Mouse (Mus musculus): ENCODE data around the gene Wfdc3. TPM values are rescaled to one million over a fixed set of nuclear protein-coding genes. Genes with fewer than 3 reads are reported as not detected.

Gene Wfdc3
- polyA plus RNA-seq, 1 experiment from 2014 or later, result 1.1 TPM

DNA sequence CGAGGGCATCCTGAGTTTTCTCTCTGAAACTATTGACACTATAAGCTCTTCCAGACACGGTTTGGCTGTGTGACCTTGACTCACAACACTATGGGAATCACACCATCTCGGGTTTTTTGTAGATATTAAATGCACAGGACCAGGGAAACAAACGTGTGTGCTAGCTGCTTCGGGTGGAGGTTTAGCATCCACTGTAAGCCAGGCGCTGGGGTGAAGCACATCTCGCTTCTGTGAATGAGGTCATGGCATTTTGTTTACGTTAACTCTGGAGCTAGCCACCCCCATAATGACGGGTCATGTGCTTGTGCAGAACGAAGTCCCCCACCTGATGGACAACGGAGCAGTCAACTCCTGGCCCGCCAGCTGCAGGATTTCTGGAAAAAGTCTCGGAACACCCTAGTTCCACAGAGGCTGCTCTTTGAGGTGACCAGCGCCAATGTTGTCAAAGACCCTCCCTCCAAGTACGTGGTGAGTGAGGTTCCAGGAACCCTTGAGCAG is 40.7 kb upstream of the Wfdc3 start:
- H3K9me3 ChIP-seq (ENCODE audit: low read length), result no peaks in the 10 kb centered on the region
- no peak; the same call in none of the 2 replicates for ATAC-seq (ENCODE audit: low FRiP score, low TSS enrichment)
- peak overlapping the region; percentile 85 for H3K9ac ChIP-seq (replicated peaks; ENCODE audit: low read length)
- peak overlapping the region; percentile 88 for H3K4me2 ChIP-seq (replicated peaks; ENCODE audit: low read depth, low read length)
- peak overlapping the region; percentile 69 for H3K4me3 ChIP-seq (ENCODE audit: low read length)
- 7% methylated on average over 15 of the region's 15 CpGs for WGBS
- H3K27me3 ChIP-seq (ENCODE audit: insufficient read depth, low read length), result no peaks in the 10 kb centered on the region
- H3K27ac ChIP-seq (ENCODE audit: low read length), result peak overlapping the region; percentile 91; the same call in 1 of the 2 replicates
- peaks cover 6% of the 10 kb centered on the region; the same call in 1 of the 2 replicates for H3K36me3 ChIP-seq (ENCODE audit: insufficient read depth, low read length)
- peaks cover 25% of the 10 kb centered on the region for H3K4me1 ChIP-seq (ENCODE audit: insufficient read depth, low read length)

DNA sequence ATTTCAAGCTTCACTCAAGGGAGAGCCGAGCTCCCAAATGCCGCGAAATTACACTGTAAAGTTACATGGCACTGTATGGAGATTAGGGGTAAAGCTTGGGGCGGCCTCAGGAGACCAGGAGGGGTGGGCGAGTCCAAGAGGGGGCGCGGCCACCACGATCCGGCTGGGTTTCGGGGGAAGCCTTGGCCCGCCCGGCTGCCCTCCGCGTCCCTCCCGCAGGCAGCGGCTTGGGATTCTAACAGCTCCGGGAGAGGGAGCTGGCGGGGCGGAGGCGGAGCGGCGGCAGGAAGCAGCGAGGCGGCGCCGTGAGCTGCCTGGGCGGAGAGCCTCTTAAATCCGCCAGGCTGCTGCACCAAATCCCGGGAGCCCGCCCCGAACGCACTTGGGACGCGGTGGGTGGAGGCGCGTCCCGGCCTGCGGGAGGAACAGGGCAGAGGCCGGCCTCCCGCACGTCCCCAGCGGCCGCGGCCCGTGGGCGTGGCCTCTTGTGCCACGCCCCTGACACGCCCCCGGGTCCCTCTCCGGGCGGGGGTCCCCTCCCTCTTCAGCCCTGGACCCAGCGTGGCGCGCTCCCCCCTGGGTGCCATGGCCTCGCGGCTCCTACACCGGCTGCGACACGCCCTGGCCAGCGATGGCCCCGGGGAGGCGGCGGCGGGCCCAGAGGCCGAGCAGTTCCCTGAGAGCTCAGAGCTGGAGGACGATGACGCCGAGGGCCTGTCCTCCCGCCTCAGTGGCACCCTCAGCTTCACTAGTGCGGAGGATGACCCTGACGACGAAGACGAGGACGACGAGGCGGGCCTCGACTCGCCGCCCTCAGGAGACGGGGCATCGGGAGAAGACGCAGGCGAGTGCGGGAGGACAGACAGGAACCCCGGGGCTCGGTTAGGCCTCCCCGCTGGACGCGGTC is 40.0 kb upstream of the Wfdc3 start, which contains the start of gene Snx21:
Gene Snx21 (plus strand): TSS at position 343 of the 907 bp plus-strand sequence.
- peak; percentile 94 for ATAC-seq (ENCODE audit: low FRiP score, low TSS enrichment)
- peak within 1 kb of the TSS; percentile 91 for H3K27ac ChIP-seq (ENCODE audit: low read length)
- H3K4me1 ChIP-seq (ENCODE audit: insufficient read depth, low read length), result peaks cover 25% of the 10 kb centered on the region
- H3K9ac ChIP-seq (replicated peaks; ENCODE audit: low read length), result peak within 1 kb of the TSS; percentile 85
- no peaks in the 10 kb centered on the region for H3K9me3 ChIP-seq (ENCODE audit: low read length)
- peak within 1 kb of the TSS; percentile 69 for H3K4me3 ChIP-seq (ENCODE audit: low read length)
- whole genome bisulfite sequencing, result under 1% methylated on average over 80 of the region's 89 CpGs
- H3K27me3 ChIP-seq (ENCODE audit: insufficient read depth, low read length), result no peaks in the 10 kb centered on the region
- peaks cover 3% of the 10 kb centered on the region; the same call in 1 of the 2 replicates for H3K36me3 ChIP-seq (ENCODE audit: insufficient read depth, low read length)
- H3K4me2 ChIP-seq (replicated peaks; ENCODE audit: low read depth, low read length), result peak within 1 kb of the TSS; percentile 88

DNA sequence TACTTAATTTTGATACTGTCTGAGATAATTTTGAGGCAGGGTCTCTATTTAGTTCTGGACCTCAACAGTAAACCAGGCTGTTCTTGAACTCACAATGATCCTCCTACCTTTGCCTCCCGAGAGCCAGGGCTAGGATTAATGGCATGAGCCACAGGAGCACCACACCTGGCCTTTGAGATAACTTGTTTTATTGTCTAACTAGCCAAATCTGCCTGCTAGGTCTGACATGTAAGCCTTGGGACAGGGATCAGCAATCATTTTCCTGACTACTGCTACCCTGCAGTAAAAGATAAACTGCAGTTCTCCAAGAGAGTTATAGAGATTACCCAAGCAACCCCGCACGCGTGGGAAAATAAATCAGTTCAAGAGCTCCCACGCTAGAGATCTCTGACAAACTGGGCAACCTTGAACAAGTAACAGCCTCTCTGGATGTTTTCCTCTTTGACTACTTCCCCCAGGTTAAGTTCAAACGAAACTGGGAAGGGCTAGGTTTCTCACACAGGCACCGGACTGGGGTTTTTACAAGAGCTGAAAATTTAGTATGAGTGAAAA is 39.2 kb upstream of the Wfdc3 start:
- H3K27me3 ChIP-seq (ENCODE audit: insufficient read depth, low read length), result no peaks in the 10 kb centered on the region
- 3% methylated on average over 7 of the region's 7 CpGs for WGBS
- peaks cover 25% of the 10 kb centered on the region for H3K4me1 ChIP-seq (ENCODE audit: insufficient read depth, low read length)
- H3K9me3 ChIP-seq (ENCODE audit: low read length), result no peaks in the 10 kb centered on the region
- peak overlapping the region; percentile 91 for H3K27ac ChIP-seq (ENCODE audit: low read length)
- H3K9ac ChIP-seq (replicated peaks; ENCODE audit: low read length), result peak overlapping the region; percentile 85
- H3K36me3 ChIP-seq (ENCODE audit: insufficient read depth, low read length), result peaks cover 3% of the 10 kb centered on the region; the same call in 1 of the 2 replicates
- ATAC-seq (ENCODE audit: low FRiP score, low TSS enrichment), result no peak
- H3K4me2 ChIP-seq (replicated peaks; ENCODE audit: low read depth, low read length), result peak overlapping the region; percentile 88
- H3K4me3 ChIP-seq (ENCODE audit: low read length), result peak overlapping the region; percentile 69

DNA sequence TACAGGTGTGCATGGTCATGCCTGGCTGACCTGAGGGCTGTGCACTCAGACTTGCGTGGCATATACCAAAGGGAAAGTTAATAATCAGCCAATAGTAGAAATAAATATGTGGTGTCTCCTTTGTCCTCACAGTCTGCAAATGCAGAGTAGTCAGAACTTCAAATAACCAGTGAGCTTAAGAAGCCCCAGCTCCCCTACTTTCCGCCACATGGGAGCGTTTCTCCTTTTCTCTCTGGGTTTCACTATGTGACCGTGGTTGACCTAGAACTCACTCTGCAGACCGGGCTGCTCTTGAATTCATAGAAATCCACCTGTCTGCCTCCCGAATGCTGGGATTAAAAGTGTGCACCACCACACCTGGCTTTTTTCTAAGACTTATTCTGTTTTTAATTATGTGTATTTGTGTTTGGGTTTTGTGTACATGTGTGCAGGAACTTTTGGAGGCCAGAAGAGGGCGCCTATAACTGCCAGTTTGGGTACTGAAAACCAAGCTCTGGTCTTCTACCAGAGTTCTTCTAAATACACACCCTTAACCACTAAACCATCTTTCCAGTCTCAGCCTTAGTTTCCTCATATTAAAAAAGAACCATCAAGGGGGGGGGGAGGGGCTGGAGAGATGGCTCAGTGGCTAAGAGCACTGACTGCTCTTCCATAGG is 38.3 kb upstream of the Wfdc3 start:
- no peak for ATAC-seq (ENCODE audit: low FRiP score, low TSS enrichment)
- Histone ChIP-seq H3K4me3 (ENCODE audit: low read length) (no peak overlapping the region), H3K4me2 (replicated peaks; ENCODE audit: low read depth, low read length) (no peak overlapping the region), H3K9me3 (ENCODE audit: low read length) (no peaks in the 10 kb centered on the region), H3K27ac (ENCODE audit: low read length) (no peak overlapping the region), H3K9ac (replicated peaks; ENCODE audit: low read length) (no peak overlapping the region), H3K36me3 (ENCODE audit: insufficient read depth, low read length) (peaks cover 1% of the 10 kb centered on the region; the same call in 1 of the 2 replicates), H3K27me3 (ENCODE audit: insufficient read depth, low read length) (no peaks in the 10 kb centered on the region), H3K4me1 (ENCODE audit: insufficient read depth, low read length) (peaks cover 25% of the 10 kb centered on the region)
- 66% methylated on average over 7 of the region's 7 CpGs for WGBS

DNA sequence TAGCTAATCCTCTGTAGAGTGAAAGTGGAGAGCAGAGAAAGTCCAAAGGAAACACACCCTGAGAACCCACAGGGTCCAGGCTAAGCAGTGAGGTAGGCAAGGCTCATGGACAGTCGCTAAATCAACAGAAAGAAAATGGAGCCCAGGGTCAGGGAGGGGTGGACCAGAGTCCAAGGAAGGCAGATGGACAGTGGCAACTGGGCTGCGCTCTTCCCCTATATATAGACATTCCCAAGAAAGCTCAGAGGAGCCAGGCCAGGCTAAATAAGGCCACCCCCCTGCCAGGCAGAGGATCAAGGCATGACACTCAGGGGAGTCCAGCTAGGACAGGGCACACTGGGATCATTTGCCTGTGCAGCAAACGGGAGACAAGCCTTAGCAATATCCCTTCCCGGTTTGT is 36.1 kb upstream of the Wfdc3 start:
- H3K27me3 ChIP-seq (ENCODE audit: insufficient read depth, low read length), result no peaks in the 10 kb centered on the region
- no peaks in the 10 kb centered on the region for H3K36me3 ChIP-seq (ENCODE audit: insufficient read depth, low read length)
- H3K4me1 ChIP-seq (ENCODE audit: insufficient read depth, low read length), result peaks cover 15% of the 10 kb centered on the region
- no peaks in the 10 kb centered on the region for H3K9me3 ChIP-seq (ENCODE audit: low read length)
- WGBS, result 62% methylated on average over 4 of the region's 4 CpGs
- H3K4me3 ChIP-seq (ENCODE audit: low read length), result no peak overlapping the region
- H3K9ac ChIP-seq (replicated peaks; ENCODE audit: low read length), result no peak overlapping the region
- no peak for ATAC-seq (ENCODE audit: low FRiP score, low TSS enrichment)
- H3K27ac ChIP-seq (ENCODE audit: low read length), result no peak overlapping the region
- H3K4me2 ChIP-seq (replicated peaks; ENCODE audit: low read depth, low read length), result no peak overlapping the region

DNA sequence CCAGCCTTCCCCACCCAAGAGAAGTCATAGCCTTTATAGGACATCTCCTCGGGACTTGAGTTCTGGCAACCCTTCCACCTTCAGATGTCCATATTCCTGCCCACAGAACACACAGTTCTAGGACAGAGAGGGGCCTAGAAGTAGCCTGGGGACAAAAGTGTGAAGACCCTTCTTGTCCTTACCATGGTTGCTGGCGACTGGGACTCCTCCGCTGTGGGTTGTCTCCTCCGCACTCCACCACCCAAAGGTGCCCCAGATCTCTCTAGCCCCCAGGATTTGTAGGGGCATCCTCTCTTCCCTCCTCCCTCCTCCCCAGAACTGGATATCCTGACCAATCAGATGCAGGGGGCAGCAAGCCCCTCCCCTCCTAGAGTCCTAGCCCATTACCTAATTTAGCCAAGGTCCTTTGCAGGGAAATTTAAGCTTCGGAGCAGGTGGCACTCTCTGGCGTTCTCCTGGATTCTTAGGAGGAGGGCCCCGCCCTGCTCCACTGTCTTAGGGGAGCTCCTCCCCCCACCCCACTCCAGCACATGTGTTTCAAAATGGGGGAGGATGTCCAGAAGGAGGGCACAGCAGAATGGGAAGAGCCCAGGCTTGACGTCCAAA is 33.9 kb upstream of the Wfdc3 start, which contains the start of gene Tnnc2:
Gene Tnnc2 (minus strand): TSS at position 487 of the 606 bp plus-strand sequence.
- Histone ChIP-seq H3K4me3 (ENCODE audit: low read length) (no peak within 1 kb of the TSS), H3K9me3 (ENCODE audit: low read length) (no peaks in the 10 kb centered on the region), H3K9ac (replicated peaks; ENCODE audit: low read length) (no peak within 1 kb of the TSS), H3K27me3 (ENCODE audit: insufficient read depth, low read length) (no peaks in the 10 kb centered on the region), H3K27ac (ENCODE audit: low read length) (no peak within 1 kb of the TSS), H3K4me2 (replicated peaks; ENCODE audit: low read depth, low read length) (no peak within 1 kb of the TSS), H3K4me1 (ENCODE audit: insufficient read depth, low read length) (peaks cover 4% of the 10 kb centered on the region), H3K36me3 (ENCODE audit: insufficient read depth, low read length) (no peaks in the 10 kb centered on the region)
- ATAC-seq (ENCODE audit: low FRiP score, low TSS enrichment), result no peak
- 59% methylated on average over 8 of the region's 8 CpGs for WGBS

DNA sequence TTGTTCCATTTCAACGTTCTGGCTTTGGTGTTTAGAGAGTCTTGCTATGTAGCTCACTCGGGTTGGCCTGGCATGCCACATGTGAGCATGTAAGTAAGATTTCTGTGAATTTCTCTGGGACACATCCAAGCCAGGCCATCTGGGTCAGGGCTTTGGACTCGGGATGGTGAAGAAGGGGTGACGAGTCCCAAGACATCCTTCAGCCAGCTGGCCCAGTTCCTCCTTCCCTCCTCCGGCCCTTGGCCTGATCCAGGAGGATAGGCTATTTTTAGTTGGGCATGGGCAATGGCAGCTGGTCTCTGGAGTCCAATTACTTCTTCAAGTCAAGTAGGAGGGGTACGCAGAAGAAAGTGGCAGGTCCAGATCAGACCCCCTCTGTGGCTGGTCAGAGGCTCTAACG is 33.1 kb upstream of the Wfdc3 start:
- H3K4me1 ChIP-seq (ENCODE audit: insufficient read depth, low read length), result no peaks in the 10 kb centered on the region
- H3K9ac ChIP-seq (replicated peaks; ENCODE audit: low read length), result no peak overlapping the region
- H3K4me3 ChIP-seq (ENCODE audit: low read length), result no peak overlapping the region
- H3K27ac ChIP-seq (ENCODE audit: low read length), result no peak overlapping the region
- H3K9me3 ChIP-seq (ENCODE audit: low read length), result no peaks in the 10 kb centered on the region
- no peaks in the 10 kb centered on the region for H3K36me3 ChIP-seq (ENCODE audit: insufficient read depth, low read length)
- no peak for ATAC-seq (ENCODE audit: low FRiP score, low TSS enrichment)
- WGBS, result 79% methylated on average over 7 of the region's 7 CpGs
- no peak overlapping the region for H3K4me2 ChIP-seq (replicated peaks; ENCODE audit: low read depth, low read length)
- no peaks in the 10 kb centered on the region for H3K27me3 ChIP-seq (ENCODE audit: insufficient read depth, low read length)

DNA sequence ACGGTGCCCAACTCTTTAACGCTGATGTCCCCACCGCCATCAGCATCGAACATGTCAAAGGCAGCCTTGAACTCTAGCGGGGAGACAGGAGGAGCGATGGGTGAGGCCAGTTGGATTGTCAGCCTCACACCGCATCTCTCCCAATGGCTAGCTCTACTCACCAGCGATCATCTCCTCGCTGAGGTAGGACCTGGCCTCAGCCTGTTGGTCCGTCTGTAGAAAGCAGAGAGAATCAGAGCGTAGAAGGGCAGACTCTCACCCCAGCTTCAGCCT is 32.2 kb upstream of the Wfdc3 start:
- Histone ChIP-seq H3K4me3 (ENCODE audit: low read length) (no peak overlapping the region), H3K9ac (replicated peaks; ENCODE audit: low read length) (no peak overlapping the region)

DNA sequence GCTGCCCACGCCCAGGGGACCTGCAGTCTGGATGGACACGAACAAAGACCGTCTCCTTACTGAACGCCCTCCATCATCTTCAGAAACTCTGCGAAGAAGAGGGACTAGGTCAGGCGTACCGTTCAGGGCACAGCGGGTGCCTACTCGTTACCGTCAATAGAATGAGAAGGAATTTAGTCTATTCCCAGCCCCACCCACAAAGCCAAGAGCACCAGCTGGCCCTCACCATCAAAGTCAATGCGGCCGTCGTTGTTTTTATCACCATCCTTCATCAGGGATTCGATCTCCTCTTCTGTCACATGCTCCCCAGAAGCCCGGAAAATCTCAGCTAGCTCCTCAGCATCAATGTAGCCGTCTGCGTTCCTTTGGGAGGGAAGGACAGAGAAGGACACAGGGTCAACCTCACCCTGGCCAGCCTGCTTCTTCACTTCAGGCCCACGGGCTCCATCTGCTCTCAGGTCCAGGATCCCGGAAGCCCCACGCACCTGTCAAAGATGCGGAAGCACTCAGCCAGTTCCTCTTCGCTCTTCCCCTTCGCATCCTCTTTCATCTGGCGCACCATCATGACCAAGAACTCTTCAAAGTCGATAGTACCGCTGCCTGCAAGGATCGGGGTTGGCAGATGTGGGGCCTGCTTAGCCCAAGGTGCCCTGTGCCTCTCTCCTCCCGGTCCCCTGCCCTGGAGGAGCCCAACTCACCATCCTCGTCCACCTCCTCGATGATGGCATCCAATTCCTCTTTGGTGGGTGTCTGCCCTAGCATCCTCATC is 31.7 kb upstream of the Wfdc3 start:
- H3K27me3 ChIP-seq (ENCODE audit: insufficient read depth, low read length), result no peaks in the 10 kb centered on the region
- no peak overlapping the region for H3K4me2 ChIP-seq (replicated peaks; ENCODE audit: low read depth, low read length)
- peaks cover 6% of the 10 kb centered on the region; the same call in 1 of the 2 replicates for H3K36me3 ChIP-seq (ENCODE audit: insufficient read depth, low read length)
- no peak overlapping the region for H3K27ac ChIP-seq (ENCODE audit: low read length)
- H3K9me3 ChIP-seq (ENCODE audit: low read length), result no peaks in the 10 kb centered on the region
- ATAC-seq (ENCODE audit: low FRiP score, low TSS enrichment), result no peak
- H3K4me3 ChIP-seq (ENCODE audit: low read length), result no peak overlapping the region
- no peak overlapping the region for H3K9ac ChIP-seq (replicated peaks; ENCODE audit: low read length)
- 84% methylated on average over 30 of the region's 30 CpGs for WGBS
- no peaks in the 10 kb centered on the region for H3K4me1 ChIP-seq (ENCODE audit: insufficient read depth, low read length)

More for the DNA sequence above, 32.2 kb upstream of the Wfdc3 start:
- H3K4me2 ChIP-seq (replicated peaks; ENCODE audit: low read depth, low read length), result no peak overlapping the region
- no peaks in the 10 kb centered on the region for H3K9me3 ChIP-seq (ENCODE audit: low read length)
- WGBS, result 94% methylated on average over 11 of the region's 11 CpGs
- H3K36me3 ChIP-seq (ENCODE audit: insufficient read depth, low read length), result peaks cover 3% of the 10 kb centered on the region; the same call in 1 of the 2 replicates
- no peak for ATAC-seq (ENCODE audit: low FRiP score, low TSS enrichment)
- H3K27ac ChIP-seq (ENCODE audit: low read length), result no peak overlapping the region
- no peaks in the 10 kb centered on the region for H3K27me3 ChIP-seq (ENCODE audit: insufficient read depth, low read length)
- no peaks in the 10 kb centered on the region for H3K4me1 ChIP-seq (ENCODE audit: insufficient read depth, low read length)

Data from kidney, embryonic 16.5 days (tissue).